Mouse (Mus musculus): ENCODE measurements around the gene Pou3f1.

Pou3f1 gene

GRCm38 (mm10) chr4:124656518-124656853 lies at the start of gene Pou3f1:
TSS of gene Pou3f1 (plus strand) at chr4:124656807.
- DNase-seq (ENCODE audit: low spot score in 2 of 2) = no peak

GRCm38 (mm10) chr4:124607166-124607565 lies 49.4 kb upstream of the Pou3f1 start:
- no peak for DNase-seq (ENCODE audit: low spot score in 2 of 2)

GRCm38 (mm10) chr4:124610066-124610465 lies 46.5 kb upstream of the Pou3f1 start:
- no peak for DNase-seq (ENCODE audit: low spot score in 2 of 2)

- DNase-seq (ENCODE audit: low spot score in 2 of 2) = no peak
These were observed 45.9 kb upstream of the Pou3f1 start, which contains the start of gene 3100002H09Rik for GRCm38 (mm10) chr4:124610703-124611102. TSS of gene 3100002H09Rik (minus strand) at chr4:124610803.

GRCm38 (mm10) chr4:124611768-124612167 lies 44.8 kb upstream of the Pou3f1 start:
- no peak for DNase-seq (ENCODE audit: low spot score in 2 of 2)

GRCm38 (mm10) chr4:124614189-124614588 lies 42.4 kb upstream of the Pou3f1 start:
- DNase-seq (ENCODE audit: low spot score in 2 of 2) = no peak

GRCm38 (mm10) chr4:124615406-124615960 lies 41.1 kb upstream of the Pou3f1 start:
- no peak for DNase-seq (ENCODE audit: low spot score in 2 of 2)

- DNase-seq (ENCODE audit: low spot score in 2 of 2) = no peak
These were observed 40.6 kb upstream of the Pou3f1 start for GRCm38 (mm10) chr4:124615986-124616385.

- no peak for DNase-seq (ENCODE audit: low spot score in 2 of 2)
These were observed 40.0 kb upstream of the Pou3f1 start for GRCm38 (mm10) chr4:124616636-124617035.

- no peak for DNase-seq (ENCODE audit: low spot score in 2 of 2)
These were observed 38.0 kb upstream of the Pou3f1 start for GRCm38 (mm10) chr4:124618599-124618998.

- DNase-seq (ENCODE audit: low spot score in 2 of 2) = no peak
These were observed 35.2 kb upstream of the Pou3f1 start for GRCm38 (mm10) chr4:124621406-124621805.

GRCm38 (mm10) chr4:124622566-124622965 lies 34.0 kb upstream of the Pou3f1 start:
- DNase-seq (ENCODE audit: low spot score in 2 of 2) = no peak

GRCm38 (mm10) chr4:124624111-124624581 lies 32.5 kb upstream of the Pou3f1 start:
- DNase-seq (ENCODE audit: low spot score in 2 of 2) = no peak

- no peak for DNase-seq (ENCODE audit: low spot score in 2 of 2)
These were observed 29.8 kb upstream of the Pou3f1 start for GRCm38 (mm10) chr4:124626836-124627235.

GRCm38 (mm10) chr4:124631456-124631855 lies 25.2 kb upstream of the Pou3f1 start:
- DNase-seq (ENCODE audit: low spot score in 2 of 2) = no peak

- no peak for DNase-seq (ENCODE audit: low spot score in 2 of 2)
These were observed 23.8 kb upstream of the Pou3f1 start for GRCm38 (mm10) chr4:124632856-124633255.

GRCm38 (mm10) chr4:124633281-124633680 lies 23.3 kb upstream of the Pou3f1 start:
- DNase-seq (ENCODE audit: low spot score in 2 of 2) = no peak

- DNase-seq (ENCODE audit: low spot score in 2 of 2) = no peak
These were observed 16.9 kb upstream of the Pou3f1 start for GRCm38 (mm10) chr4:124639715-124640114.

GRCm38 (mm10) chr4:124643859-124644258 lies 12.7 kb upstream of the Pou3f1 start:
- no peak for DNase-seq (ENCODE audit: low spot score in 2 of 2)

- peak in 1 of 2 experiments; percentile 8 for DNase-seq (ENCODE audit: low spot score in 2 of 2)
These were observed 11.6 kb upstream of the Pou3f1 start for GRCm38 (mm10) chr4:124644974-124645433.

- DNase-seq (ENCODE audit: low spot score in 2 of 2) = no peak
These were observed 10.0 kb upstream of the Pou3f1 start for GRCm38 (mm10) chr4:124646591-124646990.

GRCm38 (mm10) chr4:124647909-124648308 lies 8.7 kb upstream of the Pou3f1 start:
- DNase-seq (ENCODE audit: low spot score in 2 of 2) = no peak

GRCm38 (mm10) chr4:124652886-124653285 lies 3.7 kb upstream of the Pou3f1 start:
- DNase-seq (ENCODE audit: low spot score in 2 of 2) = no peak
